Mouse (Mus musculus) cerebellum, adult 2 months (tissue): ENCODE data around the gene Dab2ip.

Experiments
- CTCF ChIP-seq: fragments of 200-500 bp; IDR thresholded peaks from 2 replicates; pipeline ENCODE4 v1.5.1; 2011; ENCODE audit warnings: low read depth, mild to moderate bottlenecking, control low read depth, low read length, moderate library complexity, borderline replicate concordance; ENCODE audit not compliant: insufficient read depth
- POLR2A ChIP-seq: fragments of 200-500 bp; IDR thresholded peaks from 2 replicates; pipeline ENCODE4 v1.6.1; 2011; ENCODE audit warnings: low read length, control low read depth, borderline replicate concordance; ENCODE audit not compliant: insufficient read depth

DNA sequence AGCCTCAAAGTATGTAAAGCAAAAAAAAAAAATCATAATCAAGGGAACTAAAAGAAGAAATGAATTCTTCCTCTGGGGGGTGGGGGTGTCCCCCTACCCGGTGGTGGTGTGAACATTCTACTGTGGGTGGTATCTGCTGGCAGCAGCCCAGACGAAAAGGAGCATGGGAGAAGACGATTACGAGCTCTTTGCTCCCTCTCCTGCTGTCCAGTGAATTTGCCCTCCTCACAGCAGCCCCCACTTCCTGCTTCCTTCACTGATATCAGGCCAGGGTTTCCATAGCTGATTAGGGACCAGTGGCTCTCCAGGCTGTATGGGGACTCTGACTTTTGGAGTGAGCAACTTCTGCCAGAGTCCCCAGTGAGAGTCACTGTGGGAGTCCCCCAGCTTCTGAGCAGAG, 17.3 kb upstream of the Dab2ip start:
- no peak for TF ChIP-seq CTCF
- TF ChIP-seq POLR2A = no peak
